Mouse (Mus musculus) kidney, adult 2 months (tissue): Measurements from ENCODE around the gene Olfr1318. TPM values are rescaled to one million over a fixed set of nuclear protein-coding genes. Genes with fewer than 3 reads are reported as not detected.

ENCODE experiments used
- DNase-seq: peaks from one replicate; pipeline ENCODE4 v3.0.0; 2021
- H3K27ac ChIP-seq: fragments of 200-500 bp; 2 replicates; pipeline ENCODE4 v1.5.1; 2012; ENCODE audit warnings: low read depth, low read length, control low read depth, inconsistent platforms; ENCODE audit not compliant: insufficient read depth
- H3K27me3 ChIP-seq: fragments of 200-500 bp; replicated peaks from 2 replicates; pipeline ENCODE4 v1.6.1; 2012; ENCODE audit warnings: mild to moderate bottlenecking, moderate library complexity, low read length, inconsistent platforms; ENCODE audit not compliant: control insufficient read depth, insufficient read depth
- H3K36me3 ChIP-seq: fragments of 200-500 bp; 2 replicates; pipeline ENCODE4 v1.6.1; 2012; ENCODE audit warnings: mild to moderate bottlenecking, moderate library complexity, low read length, inconsistent platforms; ENCODE audit not compliant: control insufficient read depth, insufficient read depth
- H3K4me1 ChIP-seq: fragments of 200-500 bp; 2 replicates; pipeline ENCODE4 v1.6.1; 2011; ENCODE audit warnings: low read length; ENCODE audit not compliant: control insufficient read depth, insufficient read depth
- H3K4me3 ChIP-seq: fragments of 200-500 bp; 2 replicates; pipeline ENCODE4 v1.5.1; 2011; ENCODE audit warnings: mild to moderate bottlenecking, low read depth, low read length, control low read depth; ENCODE audit not compliant: insufficient read depth
- CTCF ChIP-seq: fragments of 200-500 bp; conservative IDR thresholded peaks from 2 replicates; pipeline ENCODE4 v1.5.1; 2011; ENCODE audit warnings: low read depth, mild to moderate bottlenecking, control low read depth, low read length, moderate library complexity, mixed read lengths; ENCODE audit not compliant: insufficient read depth, insufficient read length
- POLR2A ChIP-seq: fragments of 200-500 bp; IDR thresholded peaks from one replicate; pipeline ENCODE4 v1.6.1; 2011; ENCODE audit warnings: low read depth, low read length, control low read depth
- WGBS: fragments of 180-500 bp; shearing (Covaris S2); methylation state at CpG from one replicate; pipeline ENCODE4 v1.1.7; 2018; 5-methylcytosine and 5-hydroxymethylcytosine counted together
- polyA plus RNA-seq: library from polyadenylated mRNA; depleted of rRNA; stranded (reverse); fragments of >200 nt; gene quantifications from 2 replicates; pipeline ENCODE4 v1.2.3, GENCODE M21; 2012; rRNA removed

Olfr1318 gene
- not detected in 2 replicates for polyA plus RNA-seq

DNA sequence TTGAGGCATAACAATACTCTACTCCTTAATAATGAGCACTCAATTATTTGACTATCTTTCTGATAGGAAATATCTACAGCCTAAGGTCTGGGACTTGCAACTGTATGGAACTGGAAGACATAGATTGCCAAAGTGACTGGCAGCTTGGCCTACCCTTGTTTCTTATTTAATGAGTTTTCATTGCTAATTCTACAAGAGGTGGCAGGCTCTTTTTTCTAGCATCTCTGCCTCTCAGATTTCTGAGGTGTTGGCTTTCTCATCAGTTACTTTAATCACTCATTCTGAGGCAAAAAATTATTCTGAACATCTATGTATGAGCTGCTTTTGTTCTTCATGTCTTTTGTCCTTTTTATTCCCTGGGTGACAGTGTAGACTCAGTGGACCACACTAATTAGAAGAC, at the start of gene Olfr1318:
Olfr1318 (plus strand) TSS at position 301 of the 400 bp plus-strand sequence.
- DNase-seq = no peak
- Histone ChIP-seq H3K27ac (no peak within 1 kb of the TSS), H3K36me3 (no peaks in the 10 kb centered on the region), H3K4me3 (no peak within 1 kb of the TSS), H3K4me1 (no peaks in the 10 kb centered on the region), H3K27me3 (no peaks in the 10 kb centered on the region)
- no peak for TF ChIP-seq POLR2A

DNA sequence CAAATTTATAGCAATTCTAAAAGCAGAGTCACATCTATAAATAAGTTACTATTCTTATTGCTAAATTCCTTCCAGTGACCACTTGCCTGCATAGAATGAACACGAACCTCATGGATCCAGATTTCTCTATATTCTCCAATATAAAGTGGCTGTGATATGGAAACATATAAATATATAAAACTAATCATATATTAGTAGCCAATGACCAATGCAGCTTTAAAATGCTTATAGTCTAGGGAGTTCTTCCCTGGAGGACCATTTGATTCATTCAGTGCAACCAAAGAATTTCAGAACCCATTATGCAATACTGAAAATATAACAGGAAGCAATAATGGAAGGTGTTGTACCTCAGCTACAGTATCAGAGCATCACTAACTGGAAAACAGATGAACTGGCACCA, 38.7 kb upstream of the Olfr1318 start, which contains the start of gene Olfr1315-ps1:
Olfr1315-ps1 (minus strand) TSS at position 101 of the 400 bp plus-strand sequence.
- H3K4me1 ChIP-seq = no peaks in the 10 kb centered on the region
- no peak within 1 kb of the TSS for H3K4me3 ChIP-seq
- DNase-seq = no peak
- WGBS = 70% methylated on average over 1 of the region's 1 CpGs
- no peaks in the 10 kb centered on the region for H3K36me3 ChIP-seq
- no peak for TF ChIP-seq POLR2A
- no peak for TF ChIP-seq CTCF
- H3K27me3 ChIP-seq = no peaks in the 10 kb centered on the region
- no peak within 1 kb of the TSS for H3K27ac ChIP-seq

DNA sequence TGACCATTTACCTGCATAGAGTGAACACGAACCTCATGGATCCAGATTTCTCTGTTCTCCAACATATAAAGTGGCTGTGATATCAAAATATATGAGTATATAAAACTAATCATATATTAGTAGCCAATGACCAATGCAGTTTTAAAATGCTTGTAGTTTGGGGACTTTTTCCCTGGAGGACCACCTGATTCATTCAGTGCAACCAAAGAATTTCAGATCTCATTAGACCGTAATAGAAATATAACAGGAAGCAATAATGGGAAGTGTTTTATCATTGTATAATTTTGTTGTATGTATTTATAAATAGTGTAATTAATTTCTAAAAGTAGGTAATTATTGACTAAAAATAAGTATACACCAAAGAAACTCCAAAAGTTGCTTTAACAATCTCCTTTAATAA, 19.1 kb upstream of the Olfr1318 start, which contains the start of gene Olfr1316:
Olfr1316 (minus strand) TSS at position 101 of the 400 bp plus-strand sequence.
- Histone ChIP-seq H3K27me3 (no peaks in the 10 kb centered on the region), H3K4me3 (no peak within 1 kb of the TSS), H3K27ac (no peak within 1 kb of the TSS), H3K36me3 (no peaks in the 10 kb centered on the region), H3K4me1 (no peaks in the 10 kb centered on the region)
- DNase-seq = no peak
- 79% methylated on average over 2 of the region's 2 CpGs for WGBS
- TF ChIP-seq POLR2A = no peak
- TF ChIP-seq CTCF = no peak

DNA sequence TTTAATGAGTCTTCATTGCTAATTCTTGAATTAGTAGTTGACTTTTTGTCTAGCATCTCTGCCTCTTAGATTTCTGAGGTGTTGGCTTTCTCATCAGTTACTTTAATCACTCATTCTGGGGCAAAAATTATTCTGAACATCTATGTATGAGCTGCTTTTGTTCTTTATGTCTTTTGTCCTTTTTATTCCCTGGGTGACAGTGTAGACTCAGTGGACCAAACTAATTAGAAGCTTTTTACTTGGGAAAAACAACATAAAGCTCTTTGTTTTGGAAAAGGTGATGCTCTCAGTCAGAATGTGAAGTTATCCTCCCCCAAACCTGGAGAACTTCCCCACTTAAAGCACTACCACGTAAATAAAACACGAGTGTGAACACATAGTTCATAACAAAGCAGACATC, 14.0 kb upstream of the Olfr1318 start, which contains the start of gene Olfr1317:
Olfr1317 (plus strand) TSS at position 301 of the 400 bp plus-strand sequence.
- H3K27ac ChIP-seq = no peak within 1 kb of the TSS
- H3K36me3 ChIP-seq = no peaks in the 10 kb centered on the region
- 68% methylated on average over 2 of the region's 2 CpGs for WGBS
- TF ChIP-seq POLR2A (no peak), CTCF (no peak)
- no peaks in the 10 kb centered on the region for H3K4me1 ChIP-seq
- no peak within 1 kb of the TSS for H3K4me3 ChIP-seq
- no peaks in the 10 kb centered on the region for H3K27me3 ChIP-seq
- no peak for DNase-seq

DNA sequence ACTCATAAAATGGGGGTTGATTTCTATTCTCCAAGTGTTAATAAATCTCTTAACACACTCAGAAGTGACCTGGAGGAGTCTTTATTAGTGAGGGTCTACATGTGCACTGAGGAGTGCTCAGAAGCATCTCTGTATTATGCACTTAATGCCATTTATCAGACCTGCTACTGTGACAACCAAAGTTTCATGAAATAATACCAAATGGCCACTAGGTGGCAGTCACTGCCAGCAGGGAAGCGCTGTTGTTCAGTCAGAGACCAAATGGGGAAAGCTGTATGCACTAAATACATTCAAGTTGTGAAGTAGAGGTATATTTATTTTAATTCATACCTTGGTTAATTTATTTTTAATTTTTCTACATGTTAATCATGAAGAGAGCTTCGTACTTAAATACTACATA, 42.9 kb downstream of the Olfr1318 start:
- Histone ChIP-seq H3K27me3 (no peaks in the 10 kb centered on the region), H3K4me1 (no peaks in the 10 kb centered on the region), H3K36me3 (no peaks in the 10 kb centered on the region), H3K27ac (no peak overlapping the region), H3K4me3 (no peak overlapping the region)
- 0% methylated on average over 2 of the region's 2 CpGs for WGBS
- TF ChIP-seq CTCF (peak; percentile 91), POLR2A (no peak)
- DNase-seq = peak; percentile 62

DNA sequence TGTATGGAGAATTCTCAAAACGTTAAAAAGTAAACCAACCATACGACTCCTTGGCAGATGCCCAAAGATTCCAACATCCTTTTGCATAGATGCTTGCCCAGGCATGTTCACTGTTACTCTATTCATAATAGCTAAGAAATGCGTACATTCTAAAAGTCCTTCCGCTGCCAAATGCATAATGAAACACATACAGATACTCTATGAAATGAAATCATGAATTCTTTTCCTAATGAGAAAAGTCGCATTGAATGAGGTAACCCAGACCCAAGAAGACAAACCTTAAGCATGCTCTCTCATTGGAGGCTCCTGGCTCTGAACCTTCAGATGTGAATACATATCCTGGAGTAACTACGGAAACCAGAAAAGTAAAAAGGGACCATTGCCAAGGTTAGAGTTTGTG, 49.1 kb downstream of the Olfr1318 start:
- 31% methylated on average over 6 of the region's 6 CpGs for WGBS
- no peak for TF ChIP-seq POLR2A
- TF ChIP-seq CTCF = no peak
- Histone ChIP-seq H3K4me1 (no peaks in the 10 kb centered on the region; the same call in 1 of the 2 replicates), H3K4me3 (no peak overlapping the region), H3K27ac (no peak overlapping the region), H3K27me3 (no peaks in the 10 kb centered on the region), H3K36me3 (no peaks in the 10 kb centered on the region)
- peak; percentile 32 for DNase-seq

Other genes starting within 250 kb of the Olfr1318 start
- not detected in 2 replicates for gene Olfr1306, start 237.9 kb upstream of the Olfr1318 start, polyA plus RNA-seq
- gene Olfr1307, start 204.8 kb upstream of the Olfr1318 start, polyA plus RNA-seq = not detected in 2 replicates
- not detected in 2 replicates for gene Olfr1308, start 189.3 kb upstream of the Olfr1318 start, polyA plus RNA-seq
- gene Olfr1309, start 163.9 kb upstream of the Olfr1318 start, polyA plus RNA-seq = not detected in 2 replicates
- not detected in 2 replicates for gene Olfr1310, start 141.5 kb upstream of the Olfr1318 start, polyA plus RNA-seq
- gene Olfr1311, start 129.8 kb upstream of the Olfr1318 start, polyA plus RNA-seq = not detected in 2 replicates
- gene Olfr1312, start 104.0 kb upstream of the Olfr1318 start, polyA plus RNA-seq = not detected in 2 replicates
- gene Olfr1313, start 76.4 kb upstream of the Olfr1318 start, polyA plus RNA-seq = not detected in 2 replicates
- gene Olfr1314, start 57.4 kb upstream of the Olfr1318 start, polyA plus RNA-seq = not detected in 2 replicates
- gene Olfr1315-ps1, start 38.8 kb upstream of the Olfr1318 start, polyA plus RNA-seq = not detected in 2 replicates
- not detected in 2 replicates for gene Olfr1316, start 19.2 kb upstream of the Olfr1318 start, polyA plus RNA-seq
- not detected in 2 replicates for gene Olfr1317, start 13.9 kb upstream of the Olfr1318 start, polyA plus RNA-seq
- 22.5 and 22.6 TPM in 2 replicates for gene Lpcat4, start 85.3 kb downstream of the Olfr1318 start, polyA plus RNA-seq
- gene Nutm1, start 105.1 kb downstream of the Olfr1318 start, polyA plus RNA-seq = 0.02 TPM in 1 of 2 replicates, not detected in the other
- gene Nop10, start 107.7 kb downstream of the Olfr1318 start, polyA plus RNA-seq = 166 and 167 TPM in 2 replicates
- 27.8 and 29.6 TPM in 2 replicates for gene Slc12a6, start 111.6 kb downstream of the Olfr1318 start, polyA plus RNA-seq
- gene Gm21985, start 112.1 kb downstream of the Olfr1318 start, polyA plus RNA-seq = not detected in 2 replicates
- 112 and 123 TPM in 2 replicates for gene Emc4, start 213.8 kb downstream of the Olfr1318 start, polyA plus RNA-seq
- 1.5 and 2.4 TPM in 2 replicates for gene Katnbl1, start 225.0 kb downstream of the Olfr1318 start, polyA plus RNA-seq